Mouse (Mus musculus): Measurements from ENCODE around the gene Atxn3.

The Atxn3 gene

DNA sequence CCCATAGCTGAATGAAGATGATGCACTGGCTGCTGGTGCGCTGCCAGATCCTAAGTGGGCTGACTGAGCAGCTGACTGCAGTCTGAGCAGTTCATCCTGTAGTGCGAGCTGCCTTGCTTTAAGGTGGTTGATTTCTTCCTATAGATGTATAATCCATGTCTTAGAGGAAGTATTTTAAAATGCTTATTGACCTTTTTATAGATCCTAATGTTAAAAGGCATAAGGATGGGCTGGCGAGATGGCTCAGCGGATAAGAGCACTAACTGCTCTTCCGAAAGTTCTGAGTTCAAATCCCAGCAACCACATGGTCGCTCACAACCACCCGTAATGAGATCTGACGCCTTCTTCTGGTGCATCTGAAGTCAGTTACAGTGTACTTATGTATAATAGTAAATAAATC lies 59.1 kb downstream of the Atxn3 start:
- in situ Hi-C loops (cut with MboI, MseI) = loop anchor here in 1 of 2 experiments (10.0 kb wide), 1 partner anchor 556 kb away; no protein-coding TSS in a partner anchor

- in situ Hi-C loops (cut with MboI, MseI) = loop anchor here in 1 of 2 experiments (10.0 kb wide), 1 partner anchor 558 kb away; no protein-coding TSS in a partner anchor
These were observed 60.9 kb downstream of the Atxn3 start for GRCm38 (mm10) chr12:101897113-101897512.

GRCm38 (mm10) chr12:101893296-101893695 lies 64.8 kb downstream of the Atxn3 start:
- in situ Hi-C loops (cut with MboI, MseI) = loop anchor here in 1 of 2 experiments (10.0 kb wide), 1 partner anchor 562 kb away; no protein-coding TSS in a partner anchor

- in situ Hi-C loops (cut with MboI, MseI) = loop anchor here in 1 of 2 experiments (10.0 kb wide), 1 partner anchor 562 kb away; no protein-coding TSS in a partner anchor
These were observed 65.2 kb downstream of the Atxn3 start for GRCm38 (mm10) chr12:101892832-101893231.

- in situ Hi-C loops (cut with MboI, MseI) = loop anchor here in 1 of 2 experiments (10.0 kb wide), 1 partner anchor 564 kb away; no protein-coding TSS in a partner anchor
These were observed 67.0 kb downstream of the Atxn3 start for GRCm38 (mm10) chr12:101891066-101891465.

DNA sequence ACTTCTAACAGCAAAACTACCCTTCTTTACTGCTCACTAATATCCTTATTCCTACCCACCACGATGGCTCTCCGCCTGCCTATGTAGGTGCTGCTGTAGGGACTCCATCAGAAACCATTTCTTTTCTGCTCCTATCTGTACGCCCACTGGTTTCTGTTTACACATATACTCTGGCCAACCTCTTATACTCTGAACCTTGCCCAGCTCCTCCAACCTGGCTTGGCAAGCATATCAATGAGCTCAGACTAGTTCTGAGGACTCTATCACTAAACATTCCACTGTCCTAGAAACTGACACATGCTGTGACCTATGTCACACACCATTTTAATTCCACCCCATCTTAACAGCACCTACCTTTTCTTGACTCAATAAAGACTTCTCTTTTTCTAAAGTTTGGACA lies 68.7 kb downstream of the Atxn3 start:
- in situ Hi-C loops (cut with MboI, MseI) = no loop called here

DNA sequence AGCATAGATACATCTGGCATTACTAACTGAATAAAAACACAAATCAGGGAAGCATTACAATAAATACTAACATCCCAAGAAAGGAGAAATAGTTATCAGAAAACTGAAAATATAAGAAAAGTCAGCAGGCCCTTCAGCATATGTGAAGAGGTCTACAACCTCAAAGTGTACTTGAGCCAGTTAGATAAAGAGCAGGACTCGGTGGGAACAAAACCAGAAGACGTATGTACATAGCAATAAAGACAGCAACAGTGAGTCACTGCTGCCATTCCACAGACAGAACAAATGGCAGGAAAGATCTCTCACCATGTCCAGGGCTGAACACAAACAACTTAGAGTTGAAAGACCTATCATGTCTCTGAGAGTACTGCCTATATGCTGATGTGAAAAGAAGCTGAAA lies 69.7 kb downstream of the Atxn3 start:
- in situ Hi-C loops (cut with MboI, MseI) = no loop called here

GRCm38 (mm10) chr12:101884926-101885325 lies 73.1 kb downstream of the Atxn3 start:
- in situ Hi-C loops (cut with MboI, MseI) = no loop called here

GRCm38 (mm10) chr12:101876374-101876773 lies 81.7 kb downstream of the Atxn3 start:
- in situ Hi-C loops (cut with MboI, MseI) = no loop called here

GRCm38 (mm10) chr12:101875107-101875506 lies 82.9 kb downstream of the Atxn3 start:
- in situ Hi-C loops (cut with MboI, MseI) = no loop called here
